Mouse (Mus musculus) left cerebral cortex, postnatal 25 days (tissue): Measurements from ENCODE around the gene Zic3. TPM values are rescaled to one million over a fixed set of nuclear protein-coding genes. Genes with fewer than 3 reads are reported as not detected.

ENCODE experiments used
- DNase-seq, 2 experiments: peaks; one replicate each; pipeline ENCODE4 v3.0.0; 2022; ENCODE audit warnings: low spot score in 2 of 2, mixed read lengths in 1 of 2
- intact Hi-C: fragments of 180-260 bp; cut with DNase I; formaldehyde crosslinking; loops from one replicate; pipeline ENCODE4 v1.15.1; 2025
- total RNA-seq, 2 experiments: library from RNA; stranded (reverse); gene quantifications; 2 replicates each; pipeline ENCODE4 v1.2.3; 2021

Zic3 gene
- total RNA-seq: 1 to 10 TPM; 2.6 to 3.6 TPM

DNA sequence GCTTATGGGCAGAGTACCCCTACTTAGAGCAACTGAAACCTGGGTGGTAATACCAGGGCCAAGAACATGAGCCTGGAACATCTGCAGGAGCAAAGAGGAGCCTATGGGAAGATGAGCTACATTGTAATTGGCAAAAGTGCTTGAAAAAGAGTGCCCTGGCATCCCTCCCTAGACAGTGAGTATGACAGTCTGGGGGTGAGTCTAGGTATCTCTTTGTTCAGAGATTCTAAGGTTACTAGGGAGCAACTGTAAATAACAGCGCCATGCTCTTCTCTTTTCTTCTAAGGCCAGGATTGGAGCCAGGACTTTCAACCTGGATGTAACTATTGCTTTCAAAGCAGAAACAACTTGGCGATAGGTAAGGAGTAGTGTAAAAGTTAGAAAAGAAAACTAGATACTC lies at the start of gene Zic3:
Zic3 (plus strand) TSS at position 301 of the 400 bp plus-strand sequence.
- intact Hi-C loops: no loop called here
- DNase-seq: no peak

DNA sequence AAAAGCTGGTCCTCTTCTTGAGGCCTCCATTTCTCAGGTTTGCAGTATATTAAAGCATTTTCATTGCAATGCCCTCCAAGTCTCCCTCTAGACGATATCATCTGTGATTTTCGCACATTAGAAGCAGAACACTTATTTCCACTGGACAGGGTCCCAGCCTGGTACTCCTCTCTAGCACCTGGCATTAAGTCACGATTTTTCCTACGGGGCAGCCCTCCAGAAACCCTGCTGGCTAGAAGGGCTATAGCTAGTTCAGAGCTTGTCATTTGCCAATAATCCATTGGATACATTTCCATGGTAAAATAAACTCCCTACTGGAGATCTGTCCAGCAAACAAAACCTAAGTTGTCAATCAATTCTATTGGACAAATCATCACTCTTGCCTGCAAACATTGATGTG lies 40.1 kb upstream of the Zic3 start:
- no peak for DNase-seq
- intact Hi-C loops: no loop called here

GRCm38 (mm10) chrX:57987455-57988109 lies 34.9 kb upstream of the Zic3 start:
- intact Hi-C loops: no loop called here
- no peak for DNase-seq

DNA sequence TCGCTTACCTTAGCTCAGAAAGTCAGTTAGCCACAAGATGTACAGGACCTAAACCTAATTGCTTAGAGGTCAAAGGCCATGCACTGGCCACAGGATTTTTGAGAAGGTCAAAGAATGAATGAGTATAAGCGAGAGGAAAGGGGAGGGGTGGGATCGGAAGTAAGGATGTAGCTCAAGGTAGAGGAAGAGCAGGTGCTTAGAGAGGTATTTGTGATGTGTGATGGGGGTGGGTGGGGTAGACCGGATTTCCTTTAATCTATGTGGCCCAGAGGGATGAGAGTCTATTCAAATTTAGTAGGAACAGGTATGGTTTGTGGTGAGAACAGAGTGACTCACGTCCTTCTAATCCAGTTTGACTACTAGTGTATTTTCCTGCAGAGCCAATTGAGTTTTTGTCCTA lies 9.1 kb upstream of the Zic3 start:
- intact Hi-C loops: no loop called here

DNA sequence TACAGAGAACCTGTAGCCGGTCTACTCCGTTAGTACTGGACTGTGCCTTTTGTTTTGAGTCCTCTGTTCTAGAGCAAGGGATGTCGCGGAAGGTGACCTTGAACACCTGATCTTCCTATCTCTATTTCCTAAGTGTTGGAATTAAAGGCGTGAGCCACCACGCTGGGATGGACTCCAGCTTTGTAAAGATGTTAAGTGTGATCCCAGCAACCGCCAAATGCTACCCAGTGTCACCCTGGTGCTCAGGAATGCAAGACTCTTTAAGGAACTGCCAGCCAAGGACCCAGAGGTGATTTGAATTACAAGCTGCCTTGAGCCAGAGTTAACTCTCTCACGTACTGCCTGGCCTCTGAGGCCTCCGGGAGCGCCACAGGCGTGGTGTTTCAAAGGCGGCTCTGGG lies 8.4 kb upstream of the Zic3 start:
- intact Hi-C loops: no loop called here
- no peak for DNase-seq

More for the DNA sequence above, 9.1 kb upstream of the Zic3 start:
- no peak for DNase-seq

GRCm38 (mm10) chrX:58014761-58015160 lies 7.7 kb upstream of the Zic3 start:
- intact Hi-C loops: loop anchor here (5.0 kb wide), 1 partner anchor 92 kb away; no protein-coding TSS in a partner anchor
- no peak for DNase-seq

- intact Hi-C loops: loop anchor here (5.0 kb wide), 1 partner anchor 93 kb away; no protein-coding TSS in a partner anchor
- no peak for DNase-seq
Measured at GRCm38 (mm10) chrX:58015336-58015945, 7.1 kb upstream of the Zic3 start.

DNA sequence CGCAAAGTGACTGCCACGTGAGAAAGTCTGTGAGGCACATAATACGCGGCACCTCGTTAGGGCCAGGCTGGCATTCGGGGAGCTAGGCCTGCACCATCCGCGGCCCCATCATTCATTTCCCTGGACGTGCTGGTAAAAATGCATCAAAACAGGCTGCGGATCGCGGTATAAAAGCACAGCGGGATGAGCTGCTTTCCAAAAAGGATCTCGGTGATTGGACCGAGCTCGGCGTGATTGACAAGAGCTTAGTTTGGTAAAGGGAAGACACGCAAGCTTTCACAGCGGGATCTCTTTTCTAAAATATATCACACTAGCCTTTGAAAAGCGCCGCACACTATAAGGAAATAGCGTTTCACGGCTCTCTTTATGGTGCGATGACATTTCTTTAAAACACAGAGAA lies 3.8 kb upstream of the Zic3 start:
- no peak for DNase-seq
- intact Hi-C loops: loop anchor here (5.0 kb wide), 1 partner anchor 96 kb away; no protein-coding TSS in a partner anchor

GRCm38 (mm10) chrX:58019257-58019953 lies 3.1 kb upstream of the Zic3 start:
- no peak for DNase-seq
- intact Hi-C loops: loop anchor here (5.0 kb wide), 1 partner anchor 97 kb away; no protein-coding TSS in a partner anchor

- intact Hi-C loops: loop anchor here (1.0 kb wide), 1 partner anchor 11 kb away; no protein-coding TSS in a partner anchor
- no peak for DNase-seq
Measured at GRCm38 (mm10) chrX:58027631-58028030, 5.1 kb downstream of the Zic3 start.

GRCm38 (mm10) chrX:58028082-58028481 lies 5.6 kb downstream of the Zic3 start:
- intact Hi-C loops: loop anchor here (1.0 kb wide), 1 partner anchor 12 kb away; no protein-coding TSS in a partner anchor
- no peak for DNase-seq

DNA sequence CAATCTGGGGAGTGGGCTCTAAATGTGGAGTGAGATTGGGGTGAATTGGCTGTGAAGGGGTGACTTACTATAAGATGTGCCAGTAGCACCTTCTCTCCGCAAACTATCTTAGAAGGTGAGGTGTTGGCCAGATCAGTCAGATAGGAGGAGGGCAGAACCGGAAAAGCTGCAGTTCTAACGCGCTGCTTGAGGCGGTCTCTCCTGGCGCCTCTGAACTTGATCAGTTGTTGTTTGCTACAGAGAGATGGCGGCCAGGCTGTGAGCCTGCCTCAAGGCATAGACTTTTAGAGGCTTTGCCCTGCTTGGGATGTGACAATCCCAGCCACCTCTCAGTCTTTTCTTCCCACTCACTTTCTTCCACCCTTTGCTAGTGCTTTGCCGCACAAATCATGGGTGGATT lies 6.4 kb downstream of the Zic3 start:
- no peak for DNase-seq
- intact Hi-C loops: loop anchor here (1.0 kb wide), 1 partner anchor 13 kb away; no protein-coding TSS in a partner anchor

GRCm38 (mm10) chrX:58030100-58030834 lies 7.8 kb downstream of the Zic3 start:
- intact Hi-C loops: no loop called here
- no peak for DNase-seq

- no peak for DNase-seq
- intact Hi-C loops: no loop called here
Measured at GRCm38 (mm10) chrX:58030835-58031670, 8.6 kb downstream of the Zic3 start.

- intact Hi-C loops: no loop called here
- DNase-seq: no peak
Measured at GRCm38 (mm10) chrX:58031671-58032605, 9.4 kb downstream of the Zic3 start.

- intact Hi-C loops: no loop called here
Measured at GRCm38 (mm10) chrX:58032622-58033021, 10.1 kb downstream of the Zic3 start.

DNA sequence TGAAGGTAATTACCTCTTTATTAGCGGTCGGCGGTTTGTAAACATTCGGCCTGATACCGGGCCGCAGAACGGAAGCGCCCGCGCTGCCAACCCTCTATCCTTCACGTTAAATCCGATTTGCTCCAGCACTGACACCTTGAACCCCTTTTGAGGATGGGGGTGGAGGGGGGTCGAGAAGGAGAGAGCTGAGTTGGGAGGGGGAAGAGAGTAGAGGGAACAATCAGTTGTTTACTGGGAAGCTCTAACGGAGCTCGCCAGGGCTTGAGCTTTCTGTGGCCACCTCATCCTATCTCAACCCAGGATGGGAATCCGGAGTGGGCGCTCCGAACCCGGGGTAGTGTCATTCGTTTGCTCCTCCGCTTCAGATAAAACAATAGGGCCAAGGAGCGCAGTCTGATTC lies 11.0 kb downstream of the Zic3 start:
- DNase-seq: no peak
- intact Hi-C loops: no loop called here

More at GRCm38 (mm10) chrX:58032622-58033021, 10.1 kb downstream of the Zic3 start:
- no peak for DNase-seq
